Mouse (Mus musculus) lung, postnatal 25 days (tissue): Measurements from ENCODE around the gene Ankrd2.
A peak's percentile ranks its signal among the peaks of the same experiment; 100 is the strongest.

Experiments
- DNase-seq: peaks from one replicate; pipeline ENCODE4 v3.0.0; 2022; ENCODE audit warnings: low spot score

Gene Ankrd2

GRCm38 (mm10) chr19:42035456-42036248 lies at the start of gene Ankrd2:
Ankrd2 (plus strand) TSS chr19:42036000.
- peak; percentile 91 for DNase-seq

DNA sequence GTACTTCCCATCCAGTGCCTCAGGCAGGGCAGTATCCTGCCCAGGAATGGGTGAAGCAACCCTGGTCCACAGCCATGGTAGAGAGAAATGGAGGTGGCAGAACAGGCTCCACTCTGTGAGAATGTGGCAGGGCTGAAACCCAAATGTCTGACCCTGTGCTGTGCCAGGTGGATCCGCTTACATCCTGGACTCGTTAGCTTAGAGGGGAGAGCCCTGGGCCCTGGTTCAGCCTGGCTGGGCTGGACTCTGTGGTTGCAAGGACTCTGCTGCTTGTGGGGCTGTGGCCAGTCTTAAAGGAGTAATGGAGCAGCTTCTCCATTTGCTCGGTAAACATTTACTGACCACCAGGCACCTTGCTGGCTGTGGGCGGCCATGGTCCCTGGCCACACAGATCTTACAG lies 48.6 kb upstream of the Ankrd2 start:
- no peak for DNase-seq

GRCm38 (mm10) chr19:41989810-41990209 lies 46.0 kb upstream of the Ankrd2 start:
- peak; percentile 31 for DNase-seq

DNA sequence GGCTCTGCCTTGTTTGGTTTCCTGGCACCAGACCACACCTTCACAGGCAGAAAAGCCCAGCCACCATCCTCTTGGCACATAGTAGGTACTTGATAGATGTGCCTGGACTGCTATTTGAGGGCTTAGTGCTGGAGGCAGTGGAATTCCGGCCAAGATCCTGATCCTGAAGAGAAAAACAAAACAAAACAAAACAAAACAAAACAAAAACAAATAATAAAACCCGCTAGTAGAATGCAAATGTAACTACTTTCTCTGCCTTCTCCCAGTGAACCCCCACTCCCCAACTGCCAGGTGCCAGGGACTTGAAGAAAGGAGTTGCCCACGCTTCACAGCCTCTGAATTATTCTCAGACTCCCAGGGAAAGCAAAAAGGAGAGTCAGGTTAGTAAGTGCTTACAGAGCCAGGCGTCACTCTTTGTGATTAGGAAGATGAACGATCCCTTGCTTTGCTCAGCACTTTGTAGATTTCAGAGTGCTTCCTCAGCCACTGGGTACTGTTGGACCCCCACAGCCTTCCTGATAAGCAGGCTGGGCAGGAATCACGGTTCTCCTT lies 43.8 kb upstream of the Ankrd2 start:
- DNase-seq: no peak

DNA sequence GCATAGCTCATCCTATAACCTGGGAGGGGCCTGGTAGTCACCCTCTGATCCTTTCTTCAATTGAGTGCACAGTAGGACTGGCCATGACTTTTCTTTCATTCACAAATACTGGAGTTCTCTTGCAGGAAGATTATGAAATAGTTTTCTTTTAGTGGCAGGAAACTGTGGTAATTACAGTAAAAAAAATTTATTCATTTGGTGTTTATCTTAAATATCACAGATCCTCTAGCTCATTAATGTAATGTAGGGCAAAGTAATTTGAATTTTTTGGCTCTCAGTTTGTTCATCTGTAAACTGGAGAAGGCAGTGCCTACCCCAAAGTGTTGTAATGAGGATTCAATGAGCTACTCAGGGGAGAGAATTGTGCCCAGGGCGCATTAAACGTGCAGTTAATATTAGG lies 42.8 kb upstream of the Ankrd2 start:
- DNase-seq: no peak

DNA sequence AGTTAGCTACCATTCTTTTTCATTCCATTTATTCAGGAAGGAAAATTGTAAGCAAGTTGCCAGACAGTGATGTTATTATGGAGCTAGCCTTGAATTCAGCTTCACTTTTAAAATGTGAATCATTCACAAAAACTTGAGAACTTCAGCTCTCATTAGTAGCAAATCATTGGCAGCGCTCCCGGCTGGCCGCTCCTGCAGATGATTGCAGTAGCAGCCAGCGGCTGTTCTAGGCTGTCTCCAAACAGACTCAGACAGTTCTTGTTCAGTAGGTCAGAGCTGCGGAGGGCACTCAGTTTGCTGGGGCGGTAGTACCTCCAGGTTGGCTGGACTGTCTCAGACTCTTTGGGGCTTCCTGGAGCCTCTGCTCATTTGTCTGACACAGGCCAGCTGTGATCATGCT lies 42.3 kb upstream of the Ankrd2 start:
- DNase-seq: peak; percentile 46

DNA sequence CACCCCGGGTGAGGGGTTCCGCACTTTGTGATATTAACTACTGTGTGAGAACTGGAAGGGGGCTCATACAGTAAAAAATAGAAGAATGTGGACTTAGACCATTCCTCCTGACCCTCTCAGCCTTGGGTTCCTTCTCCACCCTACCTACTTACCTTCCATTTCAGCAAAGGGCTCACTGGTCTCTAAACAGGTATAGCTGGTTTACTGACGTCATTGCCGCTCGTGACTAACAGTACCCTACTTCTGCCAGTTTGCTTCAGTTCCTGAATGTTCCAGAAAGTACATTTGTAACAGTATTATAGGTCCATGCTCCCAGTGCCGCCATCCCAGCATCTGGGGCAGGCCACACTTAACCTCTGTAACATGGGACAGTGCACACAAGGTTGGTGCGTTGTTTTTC lies 41.8 kb upstream of the Ankrd2 start:
- DNase-seq: no peak

DNA sequence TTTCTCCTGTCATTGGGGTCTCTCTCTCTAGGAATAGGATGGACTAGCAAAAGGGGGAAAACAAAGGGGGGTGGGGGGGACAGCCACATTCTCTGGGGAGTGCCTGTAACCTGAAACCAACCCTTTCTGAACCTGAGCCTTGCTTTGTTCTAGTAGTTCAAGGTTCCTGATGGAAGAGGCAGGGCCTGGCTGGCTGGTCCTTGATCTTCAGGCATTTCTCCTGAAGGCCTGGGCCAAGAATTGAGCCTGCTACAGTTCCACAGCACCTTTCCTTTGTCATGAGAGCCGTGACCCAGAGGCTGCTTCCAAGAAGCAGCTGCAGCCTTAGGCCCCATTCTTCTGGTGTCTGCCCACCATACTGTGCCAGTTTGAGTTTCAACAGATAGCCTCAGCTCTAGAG lies 40.3 kb upstream of the Ankrd2 start:
- DNase-seq: no peak

GRCm38 (mm10) chr19:41997090-41997489 lies 38.7 kb upstream of the Ankrd2 start:
- no peak for DNase-seq

- DNase-seq: no peak
Observed at GRCm38 (mm10) chr19:41998770-41999548, 36.8 kb upstream of the Ankrd2 start.

GRCm38 (mm10) chr19:41999688-42000283 lies 36.0 kb upstream of the Ankrd2 start:
- DNase-seq: no peak

GRCm38 (mm10) chr19:42000446-42000958 lies 35.3 kb upstream of the Ankrd2 start:
- DNase-seq: no peak

- peak; percentile 55 for DNase-seq
Observed at GRCm38 (mm10) chr19:42001253-42001980, 34.4 kb upstream of the Ankrd2 start.

- no peak for DNase-seq
Observed at GRCm38 (mm10) chr19:42004258-42004657, 31.5 kb upstream of the Ankrd2 start.

- DNase-seq: peak; percentile 32
Observed at GRCm38 (mm10) chr19:42005616-42006015, 30.2 kb upstream of the Ankrd2 start.

DNA sequence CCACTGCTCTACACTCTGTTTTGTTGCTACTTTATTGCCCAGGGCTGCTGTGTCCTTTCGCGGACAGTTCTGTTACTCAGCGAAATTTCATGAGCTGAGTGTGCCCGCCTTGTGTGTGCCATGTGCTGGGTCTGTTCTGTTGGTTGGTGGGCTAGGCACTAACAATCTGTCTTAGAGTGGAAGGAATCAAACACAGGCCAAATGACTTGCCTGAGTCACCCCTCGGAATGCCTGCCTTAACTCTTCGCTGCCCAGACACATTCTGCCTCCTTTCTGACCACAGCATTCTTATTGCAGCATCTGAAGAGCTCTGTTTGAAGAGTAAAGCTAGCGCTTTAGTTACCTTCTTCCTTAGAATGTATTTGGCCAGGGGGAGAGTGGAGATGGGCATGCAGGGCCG lies 29.2 kb upstream of the Ankrd2 start:
- no peak for DNase-seq

DNA sequence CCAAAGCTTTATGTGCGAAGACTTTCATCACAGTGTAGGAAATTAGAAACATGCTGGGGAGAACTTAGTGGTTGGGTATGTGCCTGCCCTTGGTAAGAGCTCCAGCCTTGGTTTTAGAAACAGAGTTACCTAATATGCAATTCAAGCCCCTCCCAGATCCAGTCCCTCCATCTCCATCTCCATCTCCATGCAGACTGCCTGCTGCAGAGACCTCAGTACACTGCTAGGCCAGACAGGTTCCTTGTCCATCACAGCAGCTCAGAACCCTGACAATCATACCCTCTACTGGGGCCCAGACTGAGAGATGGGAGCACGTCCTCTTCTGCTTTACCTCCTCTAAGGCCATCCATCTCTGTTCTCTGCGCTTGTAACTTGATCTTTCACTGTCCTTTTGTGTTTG lies 27.2 kb upstream of the Ankrd2 start:
- no peak for DNase-seq

- no peak for DNase-seq
Observed at GRCm38 (mm10) chr19:42009067-42009466, 26.7 kb upstream of the Ankrd2 start.

DNA sequence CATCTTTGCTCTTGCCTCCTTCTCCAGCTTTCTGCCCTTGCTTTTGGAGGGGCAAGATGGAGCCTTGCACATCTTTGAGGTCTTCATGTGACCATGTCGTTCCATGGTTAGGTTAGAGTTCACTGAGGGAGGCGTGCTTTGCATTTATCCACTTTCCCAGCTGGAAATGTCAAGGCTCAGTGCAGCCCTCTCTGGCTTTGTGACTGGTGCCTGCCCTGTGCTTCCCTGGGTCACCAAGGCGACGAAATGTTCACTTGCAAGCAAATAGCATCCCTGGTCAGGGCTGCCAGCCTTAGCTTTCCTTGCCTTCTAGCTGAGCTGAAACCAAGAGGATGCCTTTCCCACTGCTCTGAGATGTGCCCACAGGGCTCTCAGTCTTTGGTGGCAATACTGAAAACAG lies 25.4 kb upstream of the Ankrd2 start:
- DNase-seq: no peak

DNA sequence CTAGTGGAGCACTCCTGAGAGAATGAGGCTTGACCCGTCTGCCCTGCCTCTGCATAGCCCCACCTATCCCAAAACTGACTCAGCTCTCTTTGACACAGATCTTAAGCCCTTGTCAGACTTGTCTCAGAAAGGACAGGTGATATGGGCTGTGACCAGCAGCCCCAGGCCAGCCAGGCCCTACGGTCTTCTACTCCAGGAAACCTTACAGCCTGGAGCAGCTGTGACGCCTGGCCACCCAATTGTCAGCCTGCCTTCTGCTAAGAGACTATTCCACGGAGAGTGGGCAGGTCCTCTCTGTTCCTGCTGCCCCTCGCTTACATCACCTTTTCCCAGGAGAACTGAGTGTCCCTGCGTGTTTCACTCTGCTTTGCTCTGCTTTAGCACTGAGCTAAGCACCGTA lies 24.7 kb upstream of the Ankrd2 start:
- no peak for DNase-seq

DNA sequence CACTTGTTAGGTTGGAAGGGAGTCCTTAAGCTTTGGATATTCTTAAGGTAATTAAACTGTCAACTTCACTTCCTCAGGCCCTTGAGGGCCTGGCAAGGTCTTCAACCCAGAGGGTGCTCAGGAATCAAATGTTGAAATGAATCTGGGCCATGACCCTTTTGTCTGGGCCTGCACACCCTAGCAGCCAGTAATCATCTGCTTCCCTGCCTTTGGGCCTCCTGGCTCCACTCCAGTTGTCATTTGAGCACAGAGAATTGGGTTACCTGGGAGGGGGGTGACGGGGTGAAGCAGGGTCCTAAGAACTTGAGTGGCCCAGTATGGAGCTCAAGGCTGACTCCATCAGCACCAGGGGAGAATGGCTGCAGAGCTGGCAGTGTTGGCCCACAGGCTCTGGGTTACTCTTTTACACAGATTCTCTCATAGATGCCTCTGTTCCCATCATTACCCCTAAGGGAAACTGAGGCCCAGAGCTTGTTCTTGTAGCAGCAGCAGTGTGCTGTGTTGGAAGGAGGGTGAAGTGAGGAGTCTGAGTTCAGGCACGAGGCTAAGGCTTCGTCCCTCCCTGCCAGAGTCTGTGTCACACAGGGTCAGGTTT lies 21.5 kb upstream of the Ankrd2 start:
- DNase-seq: no peak
